Mouse (Mus musculus) erythroblast, embryonic 14.5 days (primary cell): ENCODE data around the gene Nkg7.

Source experiments
- GATA1 ChIP-seq: IDR thresholded peaks from 2 replicates; pipeline ENCODE4 v1.6.1; 2012; ENCODE audit warnings: low read length, inconsistent platforms, mixed read lengths
- TAL1 ChIP-seq: IDR thresholded peaks from 3 replicates; pipeline ENCODE4 v1.6.1; 2012; ENCODE audit warnings: low read length, inconsistent platforms, mixed read lengths

GRCm38 (mm10) chr7:43427406-43427805, 9.5 kb upstream of the Nkg7 start, which contains the start of gene Lim2:
- no peak for TF ChIP-seq GATA1
- TF ChIP-seq TAL1 = no peak
